Mouse (Mus musculus) forebrain, embryonic 14.5 days (tissue): ENCODE results near the gene Tspo. TPM values are rescaled to one million over a fixed set of nuclear protein-coding genes. Genes with fewer than 3 reads are reported as not detected.

Experiments
- ATAC-seq: fragments of 200-750 bp; cut with Nextera tagmentation; 2 replicates; pipeline ENCODE4 v1.8.0; 2017; ENCODE audit warnings: mild to moderate bottlenecking, moderate library complexity
- DNase-seq: peaks from one replicate; pipeline ENCODE4 v3.0.0-alpha.2; 2015; ENCODE audit warnings: low spot score
- H3K27ac ChIP-seq: fragments of 300-500 bp; sonication (generic); 2 replicates; pipeline ENCODE4 v1.5.1; 2014; ENCODE audit warnings: low read depth, mild to moderate bottlenecking, control low read depth, low read length, moderate library complexity
- H3K27me3 ChIP-seq: fragments of 300-500 bp; sonication (generic); replicated peaks from 2 replicates; pipeline ENCODE4 v1.6.1; 2014; ENCODE audit warnings: low read length, control low read depth, mixed read lengths; ENCODE audit not compliant: control insufficient read depth, insufficient read depth
- H3K36me3 ChIP-seq: fragments of 300-500 bp; sonication (generic); 2 replicates; pipeline ENCODE4 v1.6.1; 2014; ENCODE audit warnings: low read length, control low read depth; ENCODE audit not compliant: control insufficient read depth, insufficient read depth
- H3K4me1 ChIP-seq: fragments of 300-500 bp; sonication (generic); 2 replicates; pipeline ENCODE4 v1.6.1; 2014; ENCODE audit warnings: antibody characterized with exemption, low read length, control low read depth; ENCODE audit not compliant: control insufficient read depth, insufficient read depth
- H3K4me2 ChIP-seq: fragments of 300-500 bp; sonication (generic); 2 replicates; pipeline ENCODE4 v1.6.1; 2014; ENCODE audit warnings: mild to moderate bottlenecking, control low read depth, low read length
- H3K4me3 ChIP-seq: fragments of 300-500 bp; sonication (generic); 2 replicates; pipeline ENCODE4 v1.5.1; 2014; ENCODE audit warnings: low read depth, low read length, control low read depth
- H3K9ac ChIP-seq: fragments of 300-500 bp; sonication (generic); 2 replicates; pipeline ENCODE4 v1.6.1; 2014; ENCODE audit warnings: mild to moderate bottlenecking, low read length, control low read depth, moderate library complexity
- H3K9me3 ChIP-seq: fragments of 300-500 bp; sonication (generic); replicated peaks from 2 replicates; pipeline ENCODE4 v1.6.1; 2016; ENCODE audit warnings: low read length, control low read depth, mixed read lengths; ENCODE audit not compliant: control insufficient read depth
- WGBS: fragments of 180-500 bp; shearing (Covaris S2); extraction: QIAGEN DNeasy Blood & Tissue Kit; methylation state at CpG from one replicate; pipeline ENCODE4 v1.1.7; 2014; 5-methylcytosine and 5-hydroxymethylcytosine counted together
- polyA plus RNA-seq: library from polyadenylated mRNA; unstranded; fragments of >200 nt; fragmentation: Nextera tagmentation; extraction: Ambion mirVana; gene quantifications from 2 replicates; pipeline ENCODE4 v1.2.1, GENCODE M21; 2014

The Tspo gene
- polyA plus RNA-seq, 1 experiment from 2014 or later: 18.4 TPM

DNA sequence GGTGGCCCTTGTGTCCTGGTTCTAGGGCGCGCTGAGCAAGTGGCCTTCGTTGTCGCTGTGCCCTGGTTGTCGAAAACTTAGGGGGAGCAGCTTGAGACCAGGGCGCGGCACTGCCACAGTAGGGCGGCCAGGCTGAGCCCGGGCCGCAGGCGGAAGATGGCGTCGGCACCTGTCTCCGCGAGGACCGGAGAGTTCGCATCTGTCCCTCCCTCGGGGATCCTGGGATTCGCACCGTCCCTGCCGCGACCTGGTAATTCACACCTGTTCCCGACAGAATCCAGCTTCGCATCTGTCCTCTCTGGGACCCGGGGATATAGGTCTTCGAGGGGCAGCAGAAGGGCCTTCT, 36.3 kb upstream of the Tspo start:
- H3K9ac ChIP-seq: peak overlapping the region; percentile 49
- peaks cover 20% of the 10 kb centered on the region; the same call in 1 of the 2 replicates for H3K27me3 ChIP-seq
- WGBS: 2% methylated on average over 26 of the region's 26 CpGs
- H3K9me3 ChIP-seq: no peaks in the 10 kb centered on the region
- ATAC-seq: peak; percentile 48; the same call in 1 of the 2 replicates
- H3K4me1 ChIP-seq: peaks cover 6% of the 10 kb centered on the region; the same call in 1 of the 2 replicates
- peak overlapping the region; percentile 90 for H3K4me2 ChIP-seq
- no peak overlapping the region for H3K27ac ChIP-seq
- DNase-seq: peak; percentile 16
- peak overlapping the region; percentile 44 for H3K4me3 ChIP-seq
- no peaks in the 10 kb centered on the region for H3K36me3 ChIP-seq

DNA sequence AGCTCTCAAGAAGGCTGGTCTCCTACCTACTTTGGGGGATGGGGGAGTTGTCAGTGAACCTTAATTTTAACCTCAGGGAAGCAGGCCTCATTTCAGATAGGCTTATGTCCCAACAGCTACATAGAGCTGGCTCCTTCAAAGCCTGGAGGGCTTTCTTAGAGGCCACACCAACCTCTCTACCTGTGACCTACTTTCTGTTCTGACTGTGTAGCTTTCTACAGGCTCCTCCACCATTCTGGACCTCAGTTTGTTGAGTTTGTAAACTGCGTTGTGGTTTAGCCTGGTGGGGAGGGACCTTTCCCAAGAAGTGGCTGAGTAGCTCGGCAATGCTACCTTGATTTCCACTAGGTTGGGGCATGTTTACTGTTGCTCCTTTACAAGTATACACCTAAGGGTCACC, 35.6 kb upstream of the Tspo start:
- H3K9ac ChIP-seq: no peak overlapping the region
- no peak overlapping the region for H3K27ac ChIP-seq
- 66% methylated on average over 2 of the region's 2 CpGs for WGBS
- no peak for DNase-seq
- H3K4me3 ChIP-seq: no peak overlapping the region
- no peaks in the 10 kb centered on the region for H3K9me3 ChIP-seq
- no peaks in the 10 kb centered on the region for H3K36me3 ChIP-seq
- peaks cover 6% of the 10 kb centered on the region; the same call in 1 of the 2 replicates for H3K4me1 ChIP-seq
- no peak for ATAC-seq
- peaks cover 20% of the 10 kb centered on the region; the same call in 1 of the 2 replicates for H3K27me3 ChIP-seq
- no peak overlapping the region for H3K4me2 ChIP-seq

DNA sequence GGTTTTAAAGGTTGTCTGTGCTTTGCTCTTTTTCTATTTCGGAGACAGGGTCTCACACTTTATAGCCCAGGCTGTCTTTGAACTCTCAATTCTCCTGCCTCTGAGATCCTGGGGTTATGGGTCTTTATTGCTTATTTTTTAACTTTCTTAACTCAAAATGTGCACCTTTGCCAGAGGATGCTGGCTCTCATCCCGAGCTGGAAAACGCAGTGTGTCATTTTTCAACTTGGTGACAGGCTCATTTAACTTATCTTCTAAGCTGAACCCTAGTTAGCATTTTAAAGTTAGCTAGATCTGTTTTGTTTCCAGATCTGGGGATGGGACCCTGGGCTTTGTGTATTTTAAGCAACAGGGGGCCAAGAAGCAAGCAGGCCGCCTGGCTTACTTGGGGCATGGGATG, 34.5 kb upstream of the Tspo start:
- no peak overlapping the region for H3K27ac ChIP-seq
- no peak overlapping the region for H3K4me2 ChIP-seq
- H3K9me3 ChIP-seq: no peaks in the 10 kb centered on the region
- ATAC-seq (no peak), DNase-seq (no peak)
- peaks cover 20% of the 10 kb centered on the region; the same call in 1 of the 2 replicates for H3K27me3 ChIP-seq
- no peaks in the 10 kb centered on the region for H3K36me3 ChIP-seq
- peaks cover 6% of the 10 kb centered on the region; the same call in 1 of the 2 replicates for H3K4me1 ChIP-seq
- H3K4me3 ChIP-seq: no peak overlapping the region
- no peak overlapping the region for H3K9ac ChIP-seq
- 75% methylated on average over 4 of the region's 4 CpGs for WGBS

DNA sequence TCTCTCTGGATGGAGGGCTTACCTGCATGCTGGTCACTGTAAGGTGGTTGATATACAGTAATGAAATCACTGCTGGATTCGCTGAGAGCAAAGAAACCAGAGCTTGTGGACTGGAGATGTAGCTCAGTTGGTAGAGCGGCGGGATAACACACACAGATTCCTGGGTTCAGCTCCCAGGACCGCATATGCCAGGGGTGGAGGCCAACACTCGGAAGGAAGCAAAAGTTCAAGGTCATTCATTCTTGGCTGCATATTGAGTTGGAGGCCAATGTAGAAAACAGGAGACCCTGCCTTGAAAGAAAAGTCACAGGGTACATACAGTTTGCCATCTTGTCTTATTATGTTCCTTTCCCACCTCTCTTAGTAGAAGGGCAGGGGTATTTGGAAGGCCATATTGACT, 33.6 kb upstream of the Tspo start:
- Histone ChIP-seq H3K36me3 (no peaks in the 10 kb centered on the region), H3K9ac (no peak overlapping the region), H3K4me1 (peaks cover 6% of the 10 kb centered on the region; the same call in 1 of the 2 replicates), H3K27me3 (peaks cover 20% of the 10 kb centered on the region; the same call in 1 of the 2 replicates), H3K4me2 (no peak overlapping the region), H3K4me3 (no peak overlapping the region), H3K27ac (no peak overlapping the region), H3K9me3 (no peaks in the 10 kb centered on the region)
- WGBS: 84% methylated on average over 5 of the region's 5 CpGs
- no peak for ATAC-seq
- DNase-seq: no peak

DNA sequence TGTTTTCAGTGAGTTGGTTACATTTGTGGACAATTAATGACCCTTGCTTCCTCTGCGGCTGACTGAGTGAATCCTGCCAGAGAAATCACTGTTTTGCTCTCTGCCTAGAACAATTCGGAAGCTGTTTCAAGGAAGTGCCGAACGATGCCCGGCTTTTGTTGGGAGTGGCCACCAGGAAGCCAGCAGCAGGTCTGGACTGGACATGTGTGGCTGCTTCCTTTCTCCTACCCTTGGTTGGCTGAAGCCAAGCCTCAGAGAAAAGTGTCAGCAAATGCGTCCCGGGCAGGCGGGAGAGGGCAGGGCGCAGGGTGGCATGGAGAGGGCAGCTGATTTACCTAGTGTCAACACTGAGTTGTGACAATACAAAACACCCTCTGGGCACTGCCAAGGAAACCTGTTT, 33.2 kb upstream of the Tspo start:
- Histone ChIP-seq H3K4me1 (peaks cover 6% of the 10 kb centered on the region; the same call in 1 of the 2 replicates), H3K4me2 (no peak overlapping the region), H3K9me3 (no peaks in the 10 kb centered on the region), H3K27ac (no peak overlapping the region), H3K9ac (no peak overlapping the region), H3K27me3 (peaks cover 20% of the 10 kb centered on the region; the same call in 1 of the 2 replicates), H3K36me3 (no peaks in the 10 kb centered on the region), H3K4me3 (no peak overlapping the region)
- DNase-seq: no peak
- ATAC-seq: no peak
- 89% methylated on average over 9 of the region's 9 CpGs for WGBS

DNA sequence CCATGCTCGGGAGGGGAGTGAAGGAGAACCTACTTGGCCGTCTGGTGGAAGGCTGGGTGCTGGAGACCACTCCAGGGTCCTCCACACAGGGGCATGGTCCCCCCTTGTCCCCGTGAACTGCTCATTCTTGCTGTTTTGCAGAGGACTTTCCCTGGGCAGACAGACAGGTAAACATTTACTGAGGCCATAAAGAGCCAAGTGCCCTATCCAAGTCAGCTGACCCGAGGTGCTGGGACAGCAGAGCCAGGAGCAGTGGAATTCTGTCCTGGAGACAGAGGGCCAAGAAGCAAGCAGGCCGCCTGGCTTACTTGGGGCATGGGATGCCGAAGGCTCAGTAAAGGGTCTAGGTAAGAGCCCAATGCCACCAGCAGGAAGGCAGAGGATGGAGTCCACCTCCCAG, 32.7 kb upstream of the Tspo start:
- no peak overlapping the region for H3K4me3 ChIP-seq
- peaks cover 6% of the 10 kb centered on the region; the same call in 1 of the 2 replicates for H3K4me1 ChIP-seq
- H3K27ac ChIP-seq: no peak overlapping the region
- 79% methylated on average over 6 of the region's 6 CpGs for WGBS
- no peak for DNase-seq
- no peaks in the 10 kb centered on the region for H3K9me3 ChIP-seq
- H3K27me3 ChIP-seq: peaks cover 20% of the 10 kb centered on the region; the same call in 1 of the 2 replicates
- no peaks in the 10 kb centered on the region for H3K36me3 ChIP-seq
- no peak overlapping the region for H3K4me2 ChIP-seq
- no peak overlapping the region for H3K9ac ChIP-seq
- ATAC-seq: no peak

DNA sequence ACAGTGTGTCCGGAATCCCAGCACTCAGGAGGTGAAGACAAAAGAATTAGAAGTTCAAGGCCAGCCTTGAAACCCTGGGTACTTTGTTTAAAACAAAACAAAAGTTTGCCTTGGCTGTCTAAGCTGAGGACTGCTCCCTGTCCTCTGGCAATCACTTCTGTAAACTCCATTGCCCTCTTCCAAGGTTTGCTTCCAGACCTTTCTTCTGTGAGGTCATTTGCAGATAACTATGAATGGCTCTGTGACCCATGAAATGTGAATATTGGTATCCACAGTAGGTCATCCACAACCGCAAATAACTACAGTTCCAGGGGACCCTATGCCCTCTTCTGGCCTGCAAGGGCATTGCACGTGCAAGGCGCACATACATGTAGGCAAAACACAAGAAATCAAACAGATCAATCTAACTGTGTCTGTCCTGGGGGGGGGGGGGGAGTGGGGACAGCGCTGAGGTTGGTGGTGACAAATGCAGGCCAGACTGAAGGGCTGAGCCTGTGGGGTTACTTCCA, 31.4 kb upstream of the Tspo start:
- Histone ChIP-seq H3K9me3 (no peaks in the 10 kb centered on the region), H3K9ac (no peak overlapping the region), H3K36me3 (no peaks in the 10 kb centered on the region), H3K4me2 (no peak overlapping the region), H3K4me1 (peaks cover 3% of the 10 kb centered on the region; the same call in 1 of the 2 replicates), H3K4me3 (no peak overlapping the region), H3K27ac (no peak overlapping the region), H3K27me3 (0 out of 2 replicates have a peak, but pooled peaks cover 9% of the 10 kb centered on the region)
- no peak for DNase-seq
- ATAC-seq: no peak
- WGBS: 81% methylated on average over 5 of the region's 5 CpGs

DNA sequence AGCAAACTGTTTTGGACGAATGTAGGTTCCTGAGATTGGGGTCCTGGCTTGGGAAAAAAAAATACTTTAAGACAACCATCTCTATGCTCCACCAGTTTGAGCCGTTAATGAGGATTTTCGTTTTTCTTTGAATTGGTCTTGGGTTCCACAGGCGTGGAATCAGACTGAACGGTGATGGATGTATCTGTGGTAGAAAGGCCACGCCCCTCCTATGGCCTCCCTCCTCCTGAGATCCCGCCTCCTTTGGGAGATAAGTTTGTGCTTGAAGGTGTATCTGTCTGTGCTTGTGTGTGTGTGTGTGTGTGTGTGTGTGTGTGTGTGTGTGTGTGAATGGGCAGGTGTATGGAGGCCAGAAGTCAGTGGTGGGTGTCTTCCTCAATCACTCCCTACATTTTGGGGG, 30.8 kb upstream of the Tspo start:
- H3K27ac ChIP-seq: no peak overlapping the region
- no peak for ATAC-seq
- no peak for DNase-seq
- 0 out of 2 replicates have a peak, but pooled peaks cover 3% of the 10 kb centered on the region for H3K27me3 ChIP-seq
- H3K36me3 ChIP-seq: no peaks in the 10 kb centered on the region
- no peak overlapping the region for H3K9ac ChIP-seq
- no peaks in the 10 kb centered on the region for H3K4me1 ChIP-seq
- no peak overlapping the region for H3K4me2 ChIP-seq
- H3K9me3 ChIP-seq: no peaks in the 10 kb centered on the region
- WGBS: 83% methylated on average over 7 of the region's 7 CpGs
- H3K4me3 ChIP-seq: no peak overlapping the region

DNA sequence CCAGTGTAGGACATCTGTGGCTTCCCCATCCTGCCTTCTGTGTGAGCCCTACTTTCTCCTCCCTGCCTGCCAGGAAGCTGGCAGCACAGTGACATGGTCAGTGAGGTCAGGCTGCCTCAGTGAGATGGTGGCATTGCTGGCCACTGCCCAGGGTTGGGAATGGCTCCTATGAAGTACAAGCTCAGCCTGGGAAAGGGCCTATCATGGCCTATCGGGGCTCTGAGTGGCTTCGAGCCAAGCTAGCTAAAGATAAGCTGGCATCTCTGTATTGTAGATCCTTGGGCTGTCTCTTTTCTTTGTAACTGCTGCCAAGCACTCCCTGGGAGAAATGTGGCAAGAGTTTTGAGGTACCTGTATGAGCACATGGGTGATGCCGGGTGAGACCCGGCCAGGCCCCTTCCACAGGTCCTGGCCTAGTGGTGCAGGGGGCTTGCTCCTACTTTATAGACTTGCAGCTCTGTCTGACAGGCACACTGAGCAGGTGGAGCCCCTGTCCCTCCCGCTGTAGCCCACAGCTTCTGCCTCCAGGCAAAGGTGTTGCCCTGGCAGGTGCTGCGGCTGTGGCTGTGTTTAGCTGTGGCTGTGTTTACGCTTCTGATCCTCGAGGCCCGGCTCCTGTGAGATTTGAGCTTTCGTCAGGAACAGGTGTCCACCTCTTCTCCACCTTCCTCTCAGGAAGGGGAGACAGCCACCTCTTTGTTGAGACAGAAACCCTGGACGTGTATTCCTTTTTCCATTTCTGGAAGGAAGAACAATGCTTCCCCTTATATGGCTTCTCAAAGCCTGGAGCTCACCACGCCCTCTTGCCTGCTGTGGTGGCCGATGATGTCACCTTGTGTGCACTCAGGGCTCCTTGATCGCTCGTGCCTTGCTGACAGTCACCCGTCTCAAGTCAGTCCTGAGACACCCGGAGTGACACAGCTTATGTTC, 28.2 kb upstream of the Tspo start:
- 77% methylated on average over 17 of the region's 17 CpGs for WGBS
- H3K27me3 ChIP-seq: no peaks in the 10 kb centered on the region
- no peaks in the 10 kb centered on the region for H3K9me3 ChIP-seq
- no peaks in the 10 kb centered on the region for H3K36me3 ChIP-seq
- no peaks in the 10 kb centered on the region for H3K4me1 ChIP-seq
- H3K4me3 ChIP-seq: no peak overlapping the region
- no peak overlapping the region for H3K27ac ChIP-seq
- H3K4me2 ChIP-seq: no peak overlapping the region
- no peak overlapping the region for H3K9ac ChIP-seq
- ATAC-seq (no peak), DNase-seq (no peak)
